Mouse (Mus musculus) limb, embryonic 11.5 days (tissue): ENCODE measurements around the gene Fam107b. TPM values are rescaled to one million over a fixed set of nuclear protein-coding genes. Genes with fewer than 3 reads are reported as not detected.
A peak's percentile ranks its signal among the peaks of the same experiment; 100 is the strongest.

Experiments used
- ATAC-seq: fragments of 200-750 bp; cut with Nextera tagmentation; 2 replicates; pipeline ENCODE4 v1.8.0; 2017; ENCODE audit warnings: low read depth; ENCODE audit not compliant: insufficient number of reproducible peaks, low FRiP score, low TSS enrichment
- DNase-seq: peaks from one replicate; pipeline ENCODE4 v3.0.0-alpha.2; 2015; ENCODE audit warnings: low spot score
- H3K27ac ChIP-seq: fragments of 300-500 bp; sonication (generic); replicated peaks from 2 replicates; pipeline ENCODE4 v1.5.1; 2014; ENCODE audit warnings: low read depth, mild to moderate bottlenecking, low read length
- H3K27me3 ChIP-seq: fragments of 300-500 bp; sonication (generic); 2 replicates; pipeline ENCODE4 v1.6.1; 2014; ENCODE audit warnings: mild to moderate bottlenecking, low read length, mixed read lengths; ENCODE audit not compliant: control insufficient read depth, insufficient read depth
- H3K36me3 ChIP-seq: fragments of 300-500 bp; sonication (generic); 2 replicates; pipeline ENCODE4 v1.6.1; 2014; ENCODE audit warnings: mild to moderate bottlenecking, low read length, moderate library complexity, mixed read lengths; ENCODE audit not compliant: control insufficient read depth, insufficient read depth
- H3K4me1 ChIP-seq: fragments of 300-500 bp; sonication (generic); 2 replicates; pipeline ENCODE4 v1.6.1; 2014; ENCODE audit warnings: low read length, mixed read lengths; ENCODE audit not compliant: control insufficient read depth, insufficient read depth
- H3K4me2 ChIP-seq: fragments of 300-500 bp; sonication (generic); 2 replicates; pipeline ENCODE4 v1.6.1; 2014; ENCODE audit warnings: low read depth, mild to moderate bottlenecking, moderate library complexity; ENCODE audit not compliant: severe bottlenecking
- H3K4me3 ChIP-seq: fragments of 300-500 bp; sonication (generic); 2 replicates; pipeline ENCODE4 v1.5.1; 2014; ENCODE audit warnings: low read depth, low read length
- H3K9ac ChIP-seq: fragments of 300-500 bp; sonication (generic); 2 replicates; pipeline ENCODE4 v1.6.1; 2014; ENCODE audit warnings: mild to moderate bottlenecking, low read length
- H3K9me3 ChIP-seq: fragments of 300-500 bp; sonication (generic); 2 replicates; pipeline ENCODE4 v1.6.1; 2016; ENCODE audit warnings: low read length; ENCODE audit not compliant: control insufficient read depth
- WGBS: fragments of 180-500 bp; shearing (Covaris S2); extraction: QIAGEN DNeasy Blood & Tissue Kit; methylation state at CpG from one replicate; pipeline ENCODE4 v1.1.7; 2014; 5-methylcytosine and 5-hydroxymethylcytosine counted together
- polyA plus RNA-seq: library from polyadenylated mRNA; unstranded; fragments of >200 nt; fragmentation: Nextera tagmentation; extraction: Ambion mirVana; gene quantifications from 2 replicates; pipeline ENCODE4 v1.2.1, GENCODE M21; 2014

The Fam107b gene
- polyA plus RNA-seq, 1 experiment from 2014 or later, result 61.9 TPM

DNA sequence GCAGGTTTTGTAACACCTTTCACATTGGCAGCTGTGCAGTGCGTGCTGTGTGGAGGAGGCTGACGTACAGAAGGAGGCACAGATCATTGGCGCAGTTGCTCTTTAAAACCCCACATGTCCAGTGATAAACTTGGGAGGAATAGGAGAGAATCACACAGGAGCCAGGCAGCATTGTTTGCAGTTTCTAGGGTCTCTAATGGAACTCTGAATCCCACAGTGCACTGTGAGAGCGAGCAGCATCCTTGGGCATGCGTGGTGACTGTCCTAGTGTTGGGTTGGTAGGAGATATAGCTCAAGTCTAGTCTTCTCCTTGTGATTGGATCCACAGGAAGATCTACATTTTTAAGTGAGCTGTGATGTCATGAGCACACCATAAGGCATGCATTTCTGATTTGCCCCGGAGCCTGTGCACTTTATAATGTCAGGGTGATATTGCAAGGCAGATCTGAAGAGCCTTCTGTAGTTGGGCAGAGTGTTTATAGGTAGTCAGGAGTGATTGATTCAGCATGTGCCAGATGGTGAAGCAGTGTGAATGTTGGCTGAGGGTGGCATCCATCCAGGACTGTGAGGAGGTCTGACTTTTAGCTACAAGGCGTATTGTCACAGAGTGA lies 169.2 kb downstream of the Fam107b start:
- Histone ChIP-seq H3K27ac (no peak overlapping the region), H3K9ac (no peak overlapping the region), H3K4me1 (peaks cover 6% of the 10 kb centered on the region), H3K9me3 (no peaks in the 10 kb centered on the region), H3K36me3 (no peaks in the 10 kb centered on the region), H3K27me3 (no peaks in the 10 kb centered on the region), H3K4me2 (no peak overlapping the region), H3K4me3 (no peak overlapping the region)
- no peak for ATAC-seq
- 81% methylated on average over 7 of the region's 7 CpGs for WGBS
- no peak for DNase-seq

- Histone ChIP-seq H3K9me3 (no peaks in the 10 kb centered on the region), H3K36me3 (no peaks in the 10 kb centered on the region), H3K4me1 (peaks cover 6% of the 10 kb centered on the region), H3K4me3 (no peak overlapping the region), H3K27ac (no peak overlapping the region), H3K9ac (no peak overlapping the region), H3K4me2 (no peak overlapping the region), H3K27me3 (no peaks in the 10 kb centered on the region)
- ATAC-seq (no peak), DNase-seq (no peak)
- 63% methylated on average over 3 of the region's 3 CpGs for WGBS
Measured at GRCm38 (mm10) chr2:3740256-3740655, 170.0 kb downstream of the Fam107b start.

DNA sequence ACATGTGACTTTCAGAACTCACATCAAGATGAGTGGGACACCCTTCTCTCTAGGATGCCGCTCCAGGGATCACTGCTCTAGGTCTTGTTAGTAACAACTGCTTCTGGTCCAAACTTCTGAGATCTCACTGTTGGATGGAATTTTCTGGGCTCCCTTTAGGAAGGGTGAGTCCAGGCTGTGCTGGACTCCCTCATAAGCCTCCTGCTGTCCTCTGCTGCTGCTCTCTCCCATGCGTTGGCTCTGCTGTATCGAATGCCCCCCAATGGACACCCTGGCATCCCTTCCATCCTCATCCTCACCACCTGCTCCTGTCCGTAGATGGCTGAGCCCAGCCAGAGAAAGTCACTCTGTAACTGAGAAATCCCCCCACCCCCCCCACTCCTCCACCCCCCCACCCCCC lies 170.4 kb downstream of the Fam107b start:
- Histone ChIP-seq H3K9me3 (no peaks in the 10 kb centered on the region), H3K4me3 (no peak overlapping the region), H3K36me3 (no peaks in the 10 kb centered on the region), H3K4me1 (peaks cover 6% of the 10 kb centered on the region), H3K27me3 (no peaks in the 10 kb centered on the region), H3K4me2 (no peak overlapping the region), H3K27ac (no peak overlapping the region), H3K9ac (no peak overlapping the region)
- 88% methylated on average over 4 of the region's 4 CpGs for WGBS
- ATAC-seq, result no peak
- no peak for DNase-seq

- H3K9me3 ChIP-seq, result no peaks in the 10 kb centered on the region
- WGBS, result 88% methylated on average over 6 of the region's 6 CpGs
- H3K36me3 ChIP-seq, result no peaks in the 10 kb centered on the region
- no peak overlapping the region for H3K27ac ChIP-seq
- H3K4me3 ChIP-seq, result no peak overlapping the region
- peaks cover 6% of the 10 kb centered on the region for H3K4me1 ChIP-seq
- no peaks in the 10 kb centered on the region for H3K27me3 ChIP-seq
- H3K9ac ChIP-seq, result no peak overlapping the region
- no peak for ATAC-seq
- DNase-seq, result no peak
- H3K4me2 ChIP-seq, result no peak overlapping the region
Measured at GRCm38 (mm10) chr2:3742519-3742918, 172.2 kb downstream of the Fam107b start.

- no peaks in the 10 kb centered on the region for H3K27me3 ChIP-seq
- no peak overlapping the region for H3K9ac ChIP-seq
- 0 out of 2 replicates have a peak overlapping the region, but pooled peaks have one; percentile 21 for H3K27ac ChIP-seq
- no peaks in the 10 kb centered on the region for H3K36me3 ChIP-seq
- H3K4me1 ChIP-seq, result peaks cover 9% of the 10 kb centered on the region
- no peak overlapping the region for H3K4me2 ChIP-seq
- no peak for ATAC-seq
- H3K4me3 ChIP-seq, result no peak overlapping the region
- DNase-seq, result no peak
- 92% methylated on average over 3 of the region's 3 CpGs for WGBS
- H3K9me3 ChIP-seq, result no peaks in the 10 kb centered on the region
Measured at GRCm38 (mm10) chr2:3745041-3745440, 174.8 kb downstream of the Fam107b start.

GRCm38 (mm10) chr2:3745910-3746606 lies 175.8 kb downstream of the Fam107b start:
- no peaks in the 10 kb centered on the region for H3K36me3 ChIP-seq
- H3K4me2 ChIP-seq, result no peak overlapping the region
- H3K9ac ChIP-seq, result no peak overlapping the region
- H3K4me1 ChIP-seq, result peaks cover 9% of the 10 kb centered on the region
- ATAC-seq (no peak), DNase-seq (no peak)
- no peak overlapping the region for H3K4me3 ChIP-seq
- H3K9me3 ChIP-seq, result no peaks in the 10 kb centered on the region
- WGBS, result 90% methylated on average over 13 of the region's 13 CpGs
- no peaks in the 10 kb centered on the region for H3K27me3 ChIP-seq
- no peak overlapping the region for H3K27ac ChIP-seq

DNA sequence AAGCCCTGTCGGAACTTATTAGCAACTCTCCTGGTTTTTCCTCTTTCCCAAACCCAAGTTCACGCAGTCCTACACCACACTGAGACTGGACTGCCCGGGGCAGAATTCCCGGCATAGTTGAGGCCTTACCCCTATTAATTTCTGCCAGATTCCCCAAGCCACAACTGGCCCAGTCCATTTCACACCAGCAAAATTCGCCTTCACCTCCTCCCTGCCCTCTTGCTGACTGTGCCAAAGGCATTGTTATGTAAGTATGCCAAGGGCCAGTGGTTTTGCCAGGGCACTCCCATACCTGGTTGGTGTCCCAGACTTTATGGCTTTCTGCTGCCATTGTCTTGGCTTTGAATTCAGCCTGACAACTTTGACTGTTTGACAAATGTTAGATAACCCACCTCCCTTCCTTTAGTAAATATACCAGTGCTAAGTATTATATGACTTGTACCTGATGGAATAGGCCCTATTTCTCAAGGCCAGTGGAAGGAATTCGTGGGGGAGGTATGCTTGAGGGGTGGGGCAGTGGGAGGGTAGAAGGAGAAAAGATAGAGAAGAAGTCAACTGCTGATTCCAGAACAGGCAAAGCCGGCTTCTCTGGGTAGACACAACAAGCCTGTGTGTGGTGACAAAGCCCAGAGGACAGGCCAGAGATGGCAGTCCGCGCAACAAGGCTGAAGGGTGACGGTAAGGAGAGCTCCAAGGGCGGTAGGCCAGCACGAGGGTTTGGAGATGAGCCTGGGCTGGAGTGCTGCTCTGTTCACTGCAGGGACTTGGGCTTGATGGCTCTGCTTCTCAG lies 178.6 kb downstream of the Fam107b start:
- H3K27ac ChIP-seq, result 0 out of 2 replicates have a peak overlapping the region, but pooled peaks have one; percentile 3
- no peaks in the 10 kb centered on the region for H3K9me3 ChIP-seq
- 0 out of 2 replicates have a peak, but pooled peaks have one; percentile 39 for ATAC-seq
- H3K4me2 ChIP-seq, result no peak overlapping the region
- no peak overlapping the region for H3K9ac ChIP-seq
- peak; percentile 50 for DNase-seq
- H3K4me3 ChIP-seq, result no peak overlapping the region
- 65% methylated on average over 12 of the region's 12 CpGs for WGBS
- no peaks in the 10 kb centered on the region for H3K27me3 ChIP-seq
- no peaks in the 10 kb centered on the region for H3K36me3 ChIP-seq
- H3K4me1 ChIP-seq, result peaks cover 9% of the 10 kb centered on the region

GRCm38 (mm10) chr2:3749504-3750024 lies 179.3 kb downstream of the Fam107b start:
- Histone ChIP-seq H3K4me2 (no peak overlapping the region), H3K4me1 (peaks cover 9% of the 10 kb centered on the region), H3K9me3 (no peaks in the 10 kb centered on the region), H3K27me3 (no peaks in the 10 kb centered on the region), H3K36me3 (no peaks in the 10 kb centered on the region), H3K27ac (no peak overlapping the region), H3K9ac (no peak overlapping the region), H3K4me3 (no peak overlapping the region)
- DNase-seq (no peak), ATAC-seq (no peak)
- 70% methylated on average over 6 of the region's 6 CpGs for WGBS
